Mouse (Mus musculus) megakaryocyte-erythroid progenitor cell, adult 5 weeks (primary cell): Measurements from ENCODE around the gene Lrrc8b. TPM values are rescaled to one million over a fixed set of nuclear protein-coding genes. Genes with fewer than 3 reads are reported as not detected.

Experiments
- polyA plus RNA-seq: library from polyadenylated mRNA; stranded (reverse); fragments of >175 nt; gene quantifications from 2 replicates; pipeline ENCODE4 v1.2.3, GENCODE M21; 2012

The Lrrc8b gene
- 1.9 and 2.4 TPM in 2 replicates for polyA plus RNA-seq

DNA sequence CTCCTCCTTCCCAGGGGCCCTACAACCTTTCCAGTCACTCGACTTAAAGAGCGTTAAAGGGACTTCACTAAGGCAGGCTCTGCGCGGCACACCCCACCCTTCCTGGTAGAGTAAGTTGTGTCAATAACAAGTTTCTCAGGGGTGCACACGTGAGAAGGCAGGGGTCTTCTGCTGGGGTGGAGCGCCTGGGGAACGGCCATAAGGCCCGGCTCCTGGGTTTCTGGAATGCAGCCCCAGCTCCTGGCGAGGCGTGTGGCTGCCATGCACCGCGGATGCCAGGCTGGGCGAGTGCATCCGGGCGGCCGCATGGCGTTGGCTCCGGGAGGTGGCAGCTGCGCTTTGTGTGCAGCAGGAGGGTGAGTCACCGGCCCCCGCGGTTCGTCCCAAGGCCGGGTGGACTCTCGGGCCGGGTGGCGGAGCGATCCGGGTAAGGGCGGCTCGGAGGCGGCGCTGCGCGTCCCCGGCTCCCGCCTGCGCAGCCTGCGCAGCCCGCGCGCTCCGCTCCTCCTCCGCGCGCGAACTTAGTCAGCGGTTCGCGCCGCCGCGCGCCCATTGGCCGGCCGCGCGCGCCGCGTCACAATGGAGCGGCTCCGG is at the start of gene Lrrc8b:
Lrrc8b (plus strand) TSS at position 578 of the 594 bp plus-strand sequence.

DNA sequence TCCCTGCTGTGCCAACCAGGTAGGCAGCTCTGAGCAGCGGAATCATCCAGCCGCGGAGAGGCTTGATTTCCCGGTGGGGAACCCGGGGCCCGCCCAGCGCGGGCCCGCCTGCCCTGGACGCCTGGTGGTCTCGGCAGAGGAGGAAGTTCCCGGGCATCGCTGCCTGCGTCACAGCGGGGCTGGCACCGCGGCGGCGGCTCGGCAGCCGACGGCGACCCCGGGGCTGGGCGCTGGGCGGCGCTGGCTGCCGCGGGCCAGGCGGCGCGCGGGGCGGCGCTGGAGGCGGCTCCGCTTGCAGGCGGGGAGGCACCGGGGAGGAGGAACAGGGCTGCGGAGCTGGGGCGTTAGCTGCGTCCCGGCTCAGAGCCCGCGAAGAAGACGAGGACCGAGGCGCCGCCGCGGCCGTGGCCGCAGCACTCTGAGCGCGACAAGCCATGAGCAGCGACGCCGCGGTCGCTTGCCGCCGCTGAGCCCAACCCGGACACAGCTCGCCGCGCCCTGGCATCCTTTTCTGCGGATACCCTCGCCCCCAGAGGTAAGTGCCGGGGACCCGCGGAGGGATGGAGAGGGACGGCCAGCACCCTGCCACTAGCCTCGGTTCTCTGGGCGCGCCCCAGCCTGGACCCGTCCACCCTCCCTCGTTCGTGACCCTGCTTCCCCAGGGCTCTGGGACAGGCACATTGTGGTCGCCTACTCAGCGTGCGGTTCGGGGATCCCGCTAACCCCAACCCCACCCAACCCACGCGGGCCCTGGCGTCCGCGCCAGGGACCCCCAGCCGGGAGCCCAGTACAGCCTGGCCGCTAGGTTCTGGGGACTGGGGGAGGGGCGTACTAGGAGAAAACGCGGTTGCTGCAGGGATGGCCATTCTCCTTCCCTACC is 103.8 kb downstream of the Lrrc8b start, which contains the start of gene Lrrc8c:
Lrrc8c (plus strand) TSS at position 293 of the 880 bp plus-strand sequence.

Other genes with a start within 250 kb of the Lrrc8b start
- 0.02 and 0.04 TPM in 2 replicates for gene Gbp10, start 176.2 kb upstream of the Lrrc8b start, polyA plus RNA-seq
- gene Gm43302, start 122.1 kb upstream of the Lrrc8b start, polyA plus RNA-seq: 0.19 and 0.25 TPM in 2 replicates
- 0.70 and 1.5 TPM in 2 replicates for gene Gbp6, start 122.1 kb upstream of the Lrrc8b start, polyA plus RNA-seq
- 101 and 125 TPM in 2 replicates for gene Lrrc8c, start 103.6 kb downstream of the Lrrc8b start, polyA plus RNA-seq